Mouse (Mus musculus): Measurements from ENCODE around the gene Cep164. TPM values are rescaled to one million over a fixed set of nuclear protein-coding genes. Genes with fewer than 3 reads are reported as not detected.
A peak's percentile ranks its signal among the peaks of the same experiment; 100 is the strongest.

Gene Cep164
- 21.4 and 33.7 TPM in 2 replicates for polyA plus RNA-seq (2011; ENCODE audit: insufficient read depth, insufficient read length, low replicate concordance, missing spikeins)

- Histone ChIP-seq H3K4me1 (ENCODE audit: control insufficient read depth, insufficient read depth, low read length) (peaks cover 2% of the 10 kb centered on the region), H3K4me3 (replicated peaks; ENCODE audit: control insufficient read depth, low read depth, low read length) (peak within 1 kb of the TSS; percentile 80), H3K27ac (ENCODE audit: control insufficient read depth, insufficient read depth, low read depth, low read length, poor library complexity) (peak within 1 kb of the TSS; percentile 27; the same call in 1 of the 2 replicates)
- WGBS = under 1% methylated on average over 31 of the region's 31 CpGs
- no peak for TF ChIP-seq POLR2A (IDR thresholded peaks at IDR 0.05; ENCODE audit: borderline replicate concordance, control insufficient read depth, low read depth, low read length)
- TF ChIP-seq CTCF (IDR thresholded peaks at IDR 0.05; ENCODE audit: control insufficient read depth, insufficient read depth, low read length) = no peak
These were observed at the start of gene Cep164 for GRCm38 (mm10) chr9:45828291-45828963. Cep164 (minus strand) TSS chr9:45828691.

DNA sequence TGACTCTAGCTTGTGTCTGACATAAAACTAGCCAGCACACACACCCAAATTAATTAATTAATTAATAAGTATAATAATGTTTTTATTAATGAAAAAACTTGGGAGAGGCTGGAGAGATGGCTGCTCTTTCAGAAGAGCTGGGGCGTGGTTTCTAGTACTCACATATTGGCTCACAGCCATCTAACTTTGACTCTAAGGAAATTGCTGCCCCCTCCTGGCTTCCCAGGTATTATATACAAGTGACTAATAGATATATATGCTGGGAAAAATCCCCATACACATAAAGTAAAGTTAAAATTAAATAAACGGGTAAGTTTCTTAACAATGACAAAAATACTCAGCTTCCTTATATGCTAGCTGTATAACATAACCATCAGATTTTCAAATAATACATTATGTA is 49.4 kb upstream of the Cep164 start:
- H3K4me1 ChIP-seq (ENCODE audit: control insufficient read depth, insufficient read depth, low read length) = no peaks in the 10 kb centered on the region
- no peak overlapping the region for H3K4me3 ChIP-seq (replicated peaks; ENCODE audit: control insufficient read depth, low read depth, low read length)
- TF ChIP-seq CTCF (IDR thresholded peaks at IDR 0.05; ENCODE audit: control insufficient read depth, insufficient read depth, low read length) (no peak), POLR2A (IDR thresholded peaks at IDR 0.05; ENCODE audit: borderline replicate concordance, control insufficient read depth, low read depth, low read length) (no peak)
- 55% methylated on average over 2 of the region's 2 CpGs for WGBS
- no peak overlapping the region for H3K27ac ChIP-seq (ENCODE audit: control insufficient read depth, insufficient read depth, low read depth, low read length, poor library complexity)

GRCm38 (mm10) chr9:45870265-45870664 is 41.8 kb upstream of the Cep164 start:
- TF ChIP-seq POLR2A (IDR thresholded peaks at IDR 0.05; ENCODE audit: borderline replicate concordance, control insufficient read depth, low read depth, low read length) (no peak), CTCF (IDR thresholded peaks at IDR 0.05; ENCODE audit: control insufficient read depth, insufficient read depth, low read length) (no peak)
- H3K4me1 ChIP-seq (ENCODE audit: control insufficient read depth, insufficient read depth, low read length) = no peaks in the 10 kb centered on the region
- 85% methylated on average over 3 of the region's 3 CpGs for WGBS
- H3K27ac ChIP-seq (ENCODE audit: control insufficient read depth, insufficient read depth, low read depth, low read length, poor library complexity) = no peak overlapping the region
- no peak overlapping the region for H3K4me3 ChIP-seq (replicated peaks; ENCODE audit: control insufficient read depth, low read depth, low read length)

GRCm38 (mm10) chr9:45869181-45869580 is 40.7 kb upstream of the Cep164 start:
- 91% methylated on average over 3 of the region's 3 CpGs for WGBS
- Histone ChIP-seq H3K4me3 (replicated peaks; ENCODE audit: control insufficient read depth, low read depth, low read length) (no peak overlapping the region), H3K4me1 (ENCODE audit: control insufficient read depth, insufficient read depth, low read length) (no peaks in the 10 kb centered on the region), H3K27ac (ENCODE audit: control insufficient read depth, insufficient read depth, low read depth, low read length, poor library complexity) (no peak overlapping the region)
- no peak for TF ChIP-seq POLR2A (IDR thresholded peaks at IDR 0.05; ENCODE audit: borderline replicate concordance, control insufficient read depth, low read depth, low read length)
- TF ChIP-seq CTCF (IDR thresholded peaks at IDR 0.05; ENCODE audit: control insufficient read depth, insufficient read depth, low read length) = no peak

DNA sequence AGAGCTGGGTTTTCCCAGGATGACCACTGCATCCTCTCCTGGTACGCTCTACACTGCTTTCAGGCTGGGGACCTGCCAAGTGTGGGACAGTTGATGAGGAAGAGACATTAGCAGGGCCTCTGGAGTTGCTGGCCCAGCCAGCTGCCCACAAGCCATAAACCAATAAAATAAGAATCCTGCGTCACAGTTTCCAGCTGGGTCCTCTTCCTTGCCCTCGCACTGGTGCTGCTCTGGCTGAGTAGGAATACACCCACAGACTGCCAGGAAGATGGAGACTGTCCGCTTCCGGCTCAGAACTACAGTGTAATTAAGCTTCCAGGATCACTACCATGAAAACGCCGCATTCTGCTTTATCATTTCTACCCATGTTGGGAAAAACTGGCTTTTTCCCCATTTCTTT is 33.3 kb upstream of the Cep164 start:
- H3K4me1 ChIP-seq (ENCODE audit: control insufficient read depth, insufficient read depth, low read length) = no peaks in the 10 kb centered on the region
- TF ChIP-seq CTCF (IDR thresholded peaks at IDR 0.05; ENCODE audit: control insufficient read depth, insufficient read depth, low read length) = no peak
- TF ChIP-seq POLR2A (IDR thresholded peaks at IDR 0.05; ENCODE audit: borderline replicate concordance, control insufficient read depth, low read depth, low read length) = no peak
- no peak overlapping the region for H3K4me3 ChIP-seq (replicated peaks; ENCODE audit: control insufficient read depth, low read depth, low read length)
- no peak overlapping the region for H3K27ac ChIP-seq (ENCODE audit: control insufficient read depth, insufficient read depth, low read depth, low read length, poor library complexity)
- WGBS = 92% methylated on average over 7 of the region's 7 CpGs

DNA sequence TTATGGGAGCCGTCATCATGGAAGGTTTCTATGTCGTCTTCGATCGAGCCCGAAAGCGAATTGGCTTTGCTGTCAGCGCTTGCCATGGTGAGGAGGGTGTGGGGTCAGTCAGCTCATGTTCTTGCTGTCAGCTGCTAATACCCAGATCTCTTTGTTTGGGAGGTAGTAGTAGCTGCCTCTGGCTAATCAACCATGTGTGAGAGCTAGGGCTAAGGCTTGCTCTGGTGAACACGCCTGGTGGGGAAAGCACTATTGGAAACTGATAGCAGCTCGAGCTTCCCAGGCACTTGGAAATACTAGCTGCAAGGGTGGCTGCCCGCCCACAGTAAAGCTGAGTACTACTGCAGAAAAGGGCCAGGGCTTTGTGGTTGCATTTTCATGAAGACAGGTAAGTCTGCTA is 30.9 kb upstream of the Cep164 start:
- Histone ChIP-seq H3K4me1 (ENCODE audit: control insufficient read depth, insufficient read depth, low read length) (peaks cover 3% of the 10 kb centered on the region; the same call in 1 of the 2 replicates), H3K27ac (ENCODE audit: control insufficient read depth, insufficient read depth, low read depth, low read length, poor library complexity) (no peak overlapping the region), H3K4me3 (replicated peaks; ENCODE audit: control insufficient read depth, low read depth, low read length) (no peak overlapping the region)
- WGBS = 89% methylated on average over 10 of the region's 10 CpGs
- TF ChIP-seq CTCF (IDR thresholded peaks at IDR 0.05; ENCODE audit: control insufficient read depth, insufficient read depth, low read length) = no peak
- no peak for TF ChIP-seq POLR2A (IDR thresholded peaks at IDR 0.05; ENCODE audit: borderline replicate concordance, control insufficient read depth, low read depth, low read length)

GRCm38 (mm10) chr9:45854136-45854535 is 25.6 kb upstream of the Cep164 start:
- peaks cover 12% of the 10 kb centered on the region for H3K4me1 ChIP-seq (ENCODE audit: control insufficient read depth, insufficient read depth, low read length)
- TF ChIP-seq CTCF (IDR thresholded peaks at IDR 0.05; ENCODE audit: control insufficient read depth, insufficient read depth, low read length) (no peak), POLR2A (IDR thresholded peaks at IDR 0.05; ENCODE audit: borderline replicate concordance, control insufficient read depth, low read depth, low read length) (no peak)
- H3K27ac ChIP-seq (ENCODE audit: control insufficient read depth, insufficient read depth, low read depth, low read length, poor library complexity) = 0 out of 2 replicates have a peak overlapping the region, but pooled peaks have one; percentile 27
- 35% methylated on average over 1 of the region's 1 CpGs for WGBS
- no peak overlapping the region for H3K4me3 ChIP-seq (replicated peaks; ENCODE audit: control insufficient read depth, low read depth, low read length)

DNA sequence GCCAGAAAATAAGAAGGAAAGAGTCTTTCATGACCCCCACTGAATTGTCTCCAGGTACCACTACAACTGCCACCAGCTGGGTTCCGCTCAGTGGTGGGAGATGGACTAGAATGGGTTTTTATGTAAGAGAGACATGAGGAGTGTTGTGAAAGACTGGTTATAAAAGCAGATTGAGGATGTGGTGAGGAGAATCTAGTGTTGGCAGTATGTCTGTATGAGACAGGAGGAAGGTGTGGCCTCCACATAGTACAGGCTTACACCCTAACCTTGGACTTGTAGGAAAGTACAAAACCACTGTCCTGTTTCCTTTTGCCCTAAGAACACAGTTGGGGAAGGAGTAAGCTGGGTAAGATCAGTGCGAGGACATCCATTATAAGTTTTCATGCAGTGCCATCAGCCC is 25.2 kb upstream of the Cep164 start:
- WGBS = 22% methylated on average over 2 of the region's 2 CpGs
- 0 out of 2 replicates have a peak overlapping the region, but pooled peaks have one; percentile 27 for H3K27ac ChIP-seq (ENCODE audit: control insufficient read depth, insufficient read depth, low read depth, low read length, poor library complexity)
- TF ChIP-seq CTCF (IDR thresholded peaks at IDR 0.05; ENCODE audit: control insufficient read depth, insufficient read depth, low read length) (no peak), POLR2A (IDR thresholded peaks at IDR 0.05; ENCODE audit: borderline replicate concordance, control insufficient read depth, low read depth, low read length) (no peak)
- H3K4me1 ChIP-seq (ENCODE audit: control insufficient read depth, insufficient read depth, low read length) = peaks cover 13% of the 10 kb centered on the region
- no peak overlapping the region for H3K4me3 ChIP-seq (replicated peaks; ENCODE audit: control insufficient read depth, low read depth, low read length)
